Mouse (Mus musculus) thymus, postnatal 25 days (tissue): ENCODE results near the gene Magea3.
"Not testable (repeated sequence)": the region's sequence is repeated elsewhere in the genome, so short reads cannot be mapped to it uniquely, and the experiment has no call there.

Source experiments
- DNase-seq: peaks from one replicate; pipeline ENCODE4 v3.0.0; 2022

Gene Magea3

GRCm38 (mm10) chrX:154949405-154949804, at the start of gene Magea3:
Gene Magea3 (minus strand): TSS chrX:154949505.
- DNase-seq, result not testable (repeated sequence)

GRCm38 (mm10) chrX:154995750-154996149, 46.4 kb upstream of the Magea3 start, which contains the start of gene Magea8:
Gene Magea8 (minus strand): TSS chrX:154995850.
- not testable (repeated sequence) for DNase-seq

GRCm38 (mm10) chrX:154935887-154936286, 13.4 kb downstream of the Magea3 start, which contains the start of gene Magea6:
Gene Magea6 (minus strand): TSS chrX:154935987.
- not testable (repeated sequence) for DNase-seq
